Mouse (Mus musculus) myocyte (in vitro differentiated cells): ENCODE measurements around the gene Krt8. TPM values are rescaled to one million over a fixed set of nuclear protein-coding genes. Genes with fewer than 3 reads are reported as not detected.

Source experiments
- H3K27me3 ChIP-seq: one replicate; pipeline ENCODE4 v1.6.1; 2011; ENCODE audit not compliant: control insufficient read depth, insufficient read depth, insufficient read length
- H3K36me3 ChIP-seq: one replicate; pipeline ENCODE4 v1.6.1; 2011; ENCODE audit not compliant: control insufficient read depth, insufficient read depth
- H3K4me2 ChIP-seq: one replicate; pipeline ENCODE4 v1.6.1; 2011; ENCODE audit warnings: low read depth, control low read depth
- H3K4me3 ChIP-seq: one replicate; pipeline ENCODE4 v1.5.1; 2011; ENCODE audit warnings: mild to moderate bottlenecking, control low read depth, moderate library complexity
- H3K79me2 ChIP-seq: one replicate; pipeline ENCODE4 v1.6.1; 2011; ENCODE audit not compliant: control insufficient read depth, insufficient read depth
- H3ac ChIP-seq: one replicate; pipeline ENCODE4 v1.6.1; 2011; ENCODE audit not compliant: control insufficient read depth, insufficient read length
- CEBPB ChIP-seq: IDR thresholded peaks from 2 replicates; pipeline ENCODE4 v1.6.1; 2011; ENCODE audit warnings: mild to moderate bottlenecking, moderate library complexity; ENCODE audit not compliant: poor library complexity, insufficient read depth, severe bottlenecking
- E2F4 ChIP-seq: IDR thresholded peaks from one replicate; pipeline ENCODE4 v1.6.1; 2011; ENCODE audit warnings: mild to moderate bottlenecking, control low read depth, moderate library complexity; ENCODE audit not compliant: insufficient read depth
- MAX ChIP-seq: IDR thresholded peaks from one replicate; pipeline ENCODE4 v1.6.1; 2011; ENCODE audit warnings: low read depth, mild to moderate bottlenecking, control low read depth
- MYOD1 ChIP-seq, 3 experiments: IDR thresholded peaks; one replicate each; pipeline ENCODE4 v1.6.1; 2011; ENCODE audit warnings: control low read depth in 2 of 3, low read depth in 2 of 3, mild to moderate bottlenecking in 2 of 3, moderate library complexity in 1 of 3; ENCODE audit not compliant: insufficient read length in 2 of 3, control insufficient read depth in 1 of 3
- MYOG ChIP-seq, 3 experiments: IDR thresholded peaks; one replicate each; pipeline ENCODE4 v1.6.1; 2011; ENCODE audit warnings: control low read depth in 2 of 3, low read depth in 2 of 3, mild to moderate bottlenecking in 2 of 3; ENCODE audit not compliant: insufficient read length in 2 of 3, control insufficient read depth in 1 of 3, insufficient read depth in 1 of 3
- POLR2A ChIP-seq: IDR thresholded peaks from one replicate; pipeline ENCODE4 v1.6.1; 2011; ENCODE audit warnings: low read depth, mild to moderate bottlenecking, control low read depth, moderate library complexity; ENCODE audit not compliant: insufficient read length
- POLR2AphosphoS2 ChIP-seq: IDR thresholded peaks from one replicate; pipeline ENCODE4 v1.6.1; 2011; ENCODE audit warnings: low read depth, control low read depth; ENCODE audit not compliant: insufficient read length
- REST ChIP-seq: IDR thresholded peaks from one replicate; pipeline ENCODE4 v1.6.1; 2011; ENCODE audit warnings: mild to moderate bottlenecking, control low read depth, moderate library complexity; ENCODE audit not compliant: insufficient read depth, insufficient read length
- SRF ChIP-seq: IDR thresholded peaks from one replicate; pipeline ENCODE4 v1.6.1; 2011; ENCODE audit warnings: low read depth; ENCODE audit not compliant: control insufficient read depth, insufficient read length
- TCF12 ChIP-seq: IDR thresholded peaks from one replicate; pipeline ENCODE4 v1.6.1; 2011; ENCODE audit warnings: mild to moderate bottlenecking, control low read depth; ENCODE audit not compliant: poor library complexity, insufficient read depth, severe bottlenecking
- TCF3 ChIP-seq: IDR thresholded peaks from one replicate; pipeline ENCODE4 v1.6.1; 2011; ENCODE audit warnings: low read depth, control low read depth; ENCODE audit not compliant: insufficient read length
- USF1 ChIP-seq: IDR thresholded peaks from one replicate; pipeline ENCODE4 v1.6.1; 2011; ENCODE audit warnings: low read depth, mild to moderate bottlenecking, control low read depth, moderate library complexity
- polyA plus RNA-seq: library from polyadenylated mRNA; unstranded; fragments of >200 nt; fragmentation: generic; extraction: Trizol; gene quantifications from one replicate; pipeline ENCODE4 v1.2.1, GENCODE M21; 2012; ENCODE audit warnings: missing spikeins

Gene Krt8
- polyA plus RNA-seq, 1 experiment: 0.16 TPM

- Histone ChIP-seq H3K36me3 (no peaks in the 10 kb centered on the region), H3K4me3 (peak overlapping the region; percentile 14), H3ac (no peak overlapping the region), H3K79me2 (no peaks in the 10 kb centered on the region), H3K4me2 (peak overlapping the region; percentile 80), H3K27me3 (no peaks in the 10 kb centered on the region)
- TF ChIP-seq TCF3 (no peak), POLR2A (no peak), USF1 (no peak), SRF (no peak), MYOD1 (IDR thresholded peaks at IDR 0.05; ENCODE audit: control insufficient read depth in 1 of 3, insufficient read length in 2 of 3, low read depth in 2 of 3) (no peak), MAX (no peak), MYOG (IDR thresholded peaks at IDR 0.05; ENCODE audit: control insufficient read depth in 1 of 3, insufficient read depth in 1 of 3, insufficient read length in 2 of 3, low read depth in 2 of 3) (no peak), TCF12 (no peak), CEBPB (no peak), REST (no peak), E2F4 (no peak), POLR2AphosphoS2 (no peak)
Measured at GRCm38 (mm10) chr15:101984746-101985145, 19.5 kb downstream of the Krt8 start.

GRCm38 (mm10) chr15:101983949-101984601, 20.2 kb downstream of the Krt8 start:
- H3K4me2 ChIP-seq: peak overlapping the region; percentile 80

GRCm38 (mm10) chr15:101983315-101983948, 20.9 kb downstream of the Krt8 start:
- H3K4me2 ChIP-seq: peak overlapping the region; percentile 1

More at GRCm38 (mm10) chr15:101983949-101984601, 20.2 kb downstream of the Krt8 start:
- Histone ChIP-seq H3ac (no peak overlapping the region), H3K79me2 (no peaks in the 10 kb centered on the region), H3K36me3 (no peaks in the 10 kb centered on the region), H3K27me3 (no peaks in the 10 kb centered on the region), H3K4me3 (peak overlapping the region; percentile 14)
- peak; percentile 94 for TF ChIP-seq USF1
- no peak for TF ChIP-seq TCF3

GRCm38 (mm10) chr15:101980849-101981248, 23.4 kb downstream of the Krt8 start:
- H3K79me2 ChIP-seq: no peaks in the 10 kb centered on the region
- no peak overlapping the region for H3ac ChIP-seq
- no peak overlapping the region for H3K4me2 ChIP-seq
- TF ChIP-seq TCF3 (no peak), MYOG (IDR thresholded peaks at IDR 0.05; ENCODE audit: control insufficient read depth in 1 of 3, insufficient read depth in 1 of 3, insufficient read length in 2 of 3, low read depth in 2 of 3) (peak in 1 of 3 experiments; percentile 25), MYOD1 (IDR thresholded peaks at IDR 0.05; ENCODE audit: control insufficient read depth in 1 of 3, insufficient read length in 2 of 3, low read depth in 2 of 3) (peak in 1 of 3 experiments; percentile 53)
- no peaks in the 10 kb centered on the region for H3K36me3 ChIP-seq
- H3K4me3 ChIP-seq: no peak overlapping the region
- H3K27me3 ChIP-seq: no peaks in the 10 kb centered on the region

More at GRCm38 (mm10) chr15:101983315-101983948, 20.9 kb downstream of the Krt8 start:
- no peaks in the 10 kb centered on the region for H3K36me3 ChIP-seq
- no peak for TF ChIP-seq MYOD1 (IDR thresholded peaks at IDR 0.05; ENCODE audit: control insufficient read depth in 1 of 3, insufficient read length in 2 of 3, low read depth in 2 of 3)
- no peak for TF ChIP-seq REST
- TF ChIP-seq POLR2AphosphoS2: no peak
- no peak for TF ChIP-seq TCF12
- TF ChIP-seq MAX: no peak
- no peak for TF ChIP-seq USF1
- no peak for TF ChIP-seq TCF3
- no peak for TF ChIP-seq CEBPB
- no peak for TF ChIP-seq SRF
- no peak for TF ChIP-seq E2F4
- no peak for TF ChIP-seq POLR2A
- no peak for TF ChIP-seq MYOG (IDR thresholded peaks at IDR 0.05; ENCODE audit: control insufficient read depth in 1 of 3, insufficient read depth in 1 of 3, insufficient read length in 2 of 3, low read depth in 2 of 3)
- peak overlapping the region; percentile 14 for H3K4me3 ChIP-seq
- H3K27me3 ChIP-seq: no peaks in the 10 kb centered on the region
- H3K79me2 ChIP-seq: no peaks in the 10 kb centered on the region
- no peak overlapping the region for H3ac ChIP-seq

- Histone ChIP-seq H3K36me3 (no peaks in the 10 kb centered on the region), H3K79me2 (no peaks in the 10 kb centered on the region), H3K27me3 (no peaks in the 10 kb centered on the region), H3ac (no peak overlapping the region), H3K4me3 (peak overlapping the region; percentile 11), H3K4me2 (peak overlapping the region; percentile 97)
- no peak for TF ChIP-seq REST
- TF ChIP-seq USF1: no peak
- TF ChIP-seq E2F4: peak; percentile 5
- TF ChIP-seq SRF: peak; percentile 59
- peak in 2 of 3 experiments; percentile 26 to 50 for TF ChIP-seq MYOG (IDR thresholded peaks at IDR 0.05; ENCODE audit: control insufficient read depth in 1 of 3, insufficient read depth in 1 of 3, insufficient read length in 2 of 3, low read depth in 2 of 3)
- peak; percentile 19 for TF ChIP-seq TCF12
- TF ChIP-seq MYOD1 (IDR thresholded peaks at IDR 0.05; ENCODE audit: control insufficient read depth in 1 of 3, insufficient read length in 2 of 3, low read depth in 2 of 3): peak in 1 of 3 experiments; percentile 55
- no peak for TF ChIP-seq POLR2AphosphoS2
Measured at GRCm38 (mm10) chr15:101977043-101977726, 27.1 kb downstream of the Krt8 start.
